Mouse (Mus musculus) testis, adult 2 months (tissue): ENCODE results near the gene Prkn.

Experiments used
- CTCF ChIP-seq: fragments of 200-500 bp; IDR thresholded peaks from 2 replicates; pipeline ENCODE4 v1.5.1; 2012; ENCODE audit warnings: low read depth, mild to moderate bottlenecking, inconsistent platforms, low read length, moderate library complexity; ENCODE audit not compliant: control insufficient read depth, insufficient read depth, insufficient replicate concordance
- POLR2A ChIP-seq: fragments of 200-500 bp; IDR thresholded peaks from 2 replicates; pipeline ENCODE4 v1.6.1; 2012; ENCODE audit warnings: low read depth, mild to moderate bottlenecking, inconsistent platforms, low read length, moderate library complexity; ENCODE audit not compliant: control insufficient read depth

DNA sequence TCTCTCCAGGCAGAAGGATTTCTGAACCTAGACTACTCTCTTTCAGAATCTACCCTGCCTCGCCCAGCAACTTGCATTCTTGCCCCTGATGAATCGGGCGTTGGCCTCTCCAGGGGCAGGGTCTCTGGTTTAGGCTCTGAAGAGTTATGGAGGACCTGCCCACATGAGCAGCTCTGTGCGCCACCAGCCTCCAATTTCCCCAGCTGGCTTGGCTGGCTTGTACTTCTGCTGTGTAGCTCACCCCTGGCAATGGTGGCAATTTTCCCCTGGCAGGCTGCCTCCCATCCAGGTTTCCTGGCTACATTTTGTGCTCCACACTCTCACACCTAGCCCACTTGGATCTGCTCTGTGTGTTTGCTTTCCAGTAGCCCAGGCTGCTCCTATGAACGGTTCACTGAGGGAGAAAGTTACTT lies 1205.7 kb downstream of the Prkn start:
- TF ChIP-seq CTCF (no peak), POLR2A (no peak)
